Mouse (Mus musculus) heart, embryonic 12.5 days (tissue): ENCODE measurements around the gene Cox8c. TPM values are rescaled to one million over a fixed set of nuclear protein-coding genes. Genes with fewer than 3 reads are reported as not detected.

Experiments used
- polyA plus RNA-seq: library from polyadenylated mRNA; unstranded; fragments of >200 nt; fragmentation: Nextera tagmentation; extraction: Ambion mirVana; gene quantifications from 2 replicates; pipeline ENCODE4 v1.2.1, GENCODE M21; 2016

Gene Cox8c
- polyA plus RNA-seq, 1 experiment from 2014 or later, result not detected

Other genes with a start within 250 kb of the Cox8c start
- gene Itpk1, start 194.4 kb upstream of the Cox8c start, polyA plus RNA-seq, result 5.5 and 6.9 TPM in 2 replicates
- gene Moap1, start 155.7 kb upstream of the Cox8c start, polyA plus RNA-seq, result 17.4 and 18.6 TPM in 2 replicates
- gene Tmem251, start 155.6 kb upstream of the Cox8c start, polyA plus RNA-seq, result 7.1 and 8.2 TPM in 2 replicates
- not detected in 2 replicates for gene Gm28051, start 141.6 kb upstream of the Cox8c start, polyA plus RNA-seq
- gene Gon7, start 141.5 kb upstream of the Cox8c start, polyA plus RNA-seq, result 24.4 and 25.2 TPM in 2 replicates
- 34.7 and 35.1 TPM in 2 replicates for gene Ubr7, start 141.3 kb upstream of the Cox8c start, polyA plus RNA-seq
- gene Gm20604, start 140.6 kb upstream of the Cox8c start, polyA plus RNA-seq, result 19.1 and 19.5 TPM in 2 replicates
- gene Btbd7, start 20.8 kb upstream of the Cox8c start, polyA plus RNA-seq, result 18.4 and 23.2 TPM in 2 replicates
- gene Unc79, start 49.5 kb downstream of the Cox8c start, polyA plus RNA-seq, result 0.09 and 0.18 TPM in 2 replicates